Mouse (Mus musculus) forebrain, embryonic 10.5 days (tissue): Measurements from ENCODE around the gene Emilin2. TPM values are rescaled to one million over a fixed set of nuclear protein-coding genes. Genes with fewer than 3 reads are reported as not detected.

Source experiments
- DNase-seq: peaks from one replicate; pipeline ENCODE4 v3.0.0-alpha.2; 2017; ENCODE audit warnings: low spot score; ENCODE audit errors: extremely low spot score
- H3K27ac ChIP-seq: fragments of 300-500 bp; sonication (generic); 2 replicates; pipeline ENCODE4 v1.5.1; 2016; ENCODE audit warnings: mild to moderate bottlenecking
- H3K27me3 ChIP-seq: fragments of 300-500 bp; sonication (generic); 2 replicates; pipeline ENCODE4 v1.6.1; 2016; ENCODE audit warnings: mild to moderate bottlenecking; ENCODE audit not compliant: poor library complexity, severe bottlenecking
- H3K36me3 ChIP-seq: fragments of 300-500 bp; sonication (generic); replicated peaks from 2 replicates; pipeline ENCODE4 v1.6.1; 2016; ENCODE audit warnings: mild to moderate bottlenecking, moderate library complexity
- H3K4me1 ChIP-seq: fragments of 300-500 bp; sonication (generic); 2 replicates; pipeline ENCODE4 v1.6.1; 2016
- H3K4me3 ChIP-seq: fragments of 300-500 bp; sonication (generic); 2 replicates; pipeline ENCODE4 v1.5.1; 2016; ENCODE audit warnings: mild to moderate bottlenecking, moderate library complexity
- H3K9me3 ChIP-seq: fragments of 300-500 bp; sonication (generic); 2 replicates; pipeline ENCODE4 v1.6.1; 2016; ENCODE audit warnings: mild to moderate bottlenecking, moderate library complexity
- WGBS: fragments of 180-500 bp; shearing (Covaris S2); methylation state at CpG from one replicate; pipeline ENCODE4 v1.1.7; 2016; 5-methylcytosine and 5-hydroxymethylcytosine counted together
- polyA plus RNA-seq: library from polyadenylated mRNA; unstranded; fragments of >200 nt; fragmentation: Nextera tagmentation; extraction: Ambion mirVana; gene quantifications from 2 replicates; pipeline ENCODE4 v1.2.1, GENCODE M21; 2016

The Emilin2 gene
- polyA plus RNA-seq, 1 experiment from 2014 or later = 19.7 TPM

DNA sequence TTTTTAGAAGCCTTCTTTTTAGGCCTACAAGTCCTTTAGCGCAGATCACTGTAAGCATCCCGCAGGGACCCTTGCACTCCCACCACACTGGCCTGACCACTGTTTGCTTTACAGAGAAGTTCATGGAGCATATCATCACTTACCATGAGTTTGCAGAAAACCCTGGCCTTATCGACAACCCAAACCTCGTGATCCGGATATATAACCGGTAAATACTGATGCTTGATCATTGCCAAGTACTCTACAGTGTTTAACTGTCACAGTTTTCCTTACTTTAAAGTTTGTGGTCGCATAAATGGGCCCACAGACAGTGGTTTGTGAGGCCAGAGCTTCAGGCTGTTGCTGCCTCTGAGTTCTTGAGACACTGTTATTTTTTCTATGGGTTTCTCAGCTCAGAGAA is 73.3 kb downstream of the Emilin2 start:
- Histone ChIP-seq H3K4me3 (no peak overlapping the region), H3K36me3 (peaks cover 94% of the 10 kb centered on the region), H3K4me1 (no peaks in the 10 kb centered on the region), H3K9me3 (no peaks in the 10 kb centered on the region), H3K27me3 (no peaks in the 10 kb centered on the region), H3K27ac (no peak overlapping the region)
- WGBS = 94% methylated on average over 7 of the region's 7 CpGs
- DNase-seq = no peak

DNA sequence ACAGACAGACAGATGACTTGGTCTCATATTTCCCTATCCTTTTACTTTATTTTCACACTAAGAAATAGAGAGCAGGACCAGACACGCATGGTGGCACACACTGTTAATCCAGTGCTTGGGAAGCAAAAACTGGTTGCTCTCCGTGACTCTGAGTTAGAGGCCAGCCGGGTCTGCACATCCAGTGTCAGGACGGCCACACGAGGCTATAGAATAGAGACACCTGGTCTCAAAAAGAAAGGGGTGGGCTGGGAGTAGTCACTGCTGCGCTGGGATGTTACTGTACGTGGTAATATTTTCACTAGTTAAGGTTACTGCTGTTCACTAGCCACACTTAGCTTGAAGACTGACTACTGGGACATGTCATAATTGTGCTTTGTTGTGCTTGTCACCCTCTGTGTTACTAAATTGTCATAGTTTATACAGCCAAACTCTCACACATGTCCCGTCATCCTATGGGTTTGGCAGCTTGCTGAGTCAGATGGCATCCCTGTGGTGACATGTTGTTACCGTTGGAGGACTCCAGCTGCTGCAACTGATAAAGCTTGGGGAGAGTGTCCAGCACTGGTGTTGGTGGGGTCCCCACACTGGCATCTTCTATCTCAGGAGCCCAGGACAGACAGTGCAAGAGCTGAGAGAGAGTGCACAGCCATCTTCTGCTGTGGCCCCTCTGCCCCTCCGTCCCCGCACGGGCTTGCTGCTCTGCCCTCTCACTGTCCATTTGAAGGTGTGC is 76.4 kb downstream of the Emilin2 start:
- DNase-seq = no peak
- WGBS = 87% methylated on average over 12 of the region's 12 CpGs
- Histone ChIP-seq H3K4me1 (no peaks in the 10 kb centered on the region), H3K9me3 (no peaks in the 10 kb centered on the region), H3K36me3 (peaks cover 90% of the 10 kb centered on the region), H3K27me3 (no peaks in the 10 kb centered on the region), H3K4me3 (no peak overlapping the region), H3K27ac (0 out of 2 replicates have a peak overlapping the region, but pooled peaks have one; percentile 16)

DNA sequence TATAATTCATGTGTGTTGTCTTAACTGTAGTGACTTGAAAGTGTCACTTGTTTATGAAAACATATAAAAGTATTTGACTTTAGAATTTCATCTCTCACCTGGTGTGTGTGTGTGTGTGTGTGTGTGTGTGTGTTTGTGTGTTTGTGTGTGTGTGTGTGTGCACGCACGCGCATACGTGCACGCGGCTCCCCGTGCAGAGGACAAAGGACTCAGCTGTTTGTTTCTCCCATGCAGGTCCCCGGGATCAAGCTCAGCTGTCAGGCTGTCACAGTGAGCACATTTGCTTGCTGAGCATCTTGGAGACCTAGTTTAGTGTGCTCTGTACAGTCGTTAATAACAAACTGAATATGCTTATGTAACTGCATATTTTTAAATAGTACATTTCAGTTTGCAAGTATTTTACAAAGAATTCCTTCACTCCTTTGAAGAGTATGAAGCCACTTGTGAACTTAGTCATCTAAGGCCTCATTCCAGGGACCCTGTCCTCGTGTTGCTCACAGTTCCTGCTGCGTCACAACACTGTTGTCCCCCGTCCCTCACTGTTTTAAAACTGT is 77.7 kb downstream of the Emilin2 start:
- Histone ChIP-seq H3K9me3 (no peaks in the 10 kb centered on the region), H3K27ac (no peak overlapping the region), H3K27me3 (no peaks in the 10 kb centered on the region), H3K4me3 (no peak overlapping the region), H3K36me3 (peaks cover 93% of the 10 kb centered on the region), H3K4me1 (no peaks in the 10 kb centered on the region)
- 95% methylated on average over 12 of the region's 12 CpGs for WGBS
- no peak for DNase-seq

DNA sequence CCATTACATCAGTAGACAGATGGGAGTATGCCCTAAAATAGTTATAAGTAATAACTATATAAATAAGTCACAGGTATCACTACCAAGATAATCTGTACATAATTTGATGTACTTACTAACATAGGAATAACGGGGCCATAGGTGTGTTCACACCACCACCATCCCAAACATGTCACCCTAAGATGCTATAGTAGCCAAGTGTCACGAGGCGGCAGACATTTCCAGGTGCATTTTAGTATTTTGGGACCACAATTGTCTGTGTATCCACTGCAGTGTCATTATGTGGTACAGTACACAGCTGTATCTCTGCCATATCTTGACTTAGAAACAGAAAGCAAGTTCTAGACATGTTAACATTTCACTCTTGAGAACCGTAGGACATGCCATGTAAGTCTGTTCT is 78.6 kb downstream of the Emilin2 start:
- H3K9me3 ChIP-seq = no peaks in the 10 kb centered on the region
- WGBS = 95% methylated on average over 4 of the region's 4 CpGs
- no peak overlapping the region for H3K27ac ChIP-seq
- no peak for DNase-seq
- peaks cover 86% of the 10 kb centered on the region for H3K36me3 ChIP-seq
- H3K4me3 ChIP-seq = no peak overlapping the region
- no peaks in the 10 kb centered on the region for H3K27me3 ChIP-seq
- H3K4me1 ChIP-seq = no peaks in the 10 kb centered on the region

DNA sequence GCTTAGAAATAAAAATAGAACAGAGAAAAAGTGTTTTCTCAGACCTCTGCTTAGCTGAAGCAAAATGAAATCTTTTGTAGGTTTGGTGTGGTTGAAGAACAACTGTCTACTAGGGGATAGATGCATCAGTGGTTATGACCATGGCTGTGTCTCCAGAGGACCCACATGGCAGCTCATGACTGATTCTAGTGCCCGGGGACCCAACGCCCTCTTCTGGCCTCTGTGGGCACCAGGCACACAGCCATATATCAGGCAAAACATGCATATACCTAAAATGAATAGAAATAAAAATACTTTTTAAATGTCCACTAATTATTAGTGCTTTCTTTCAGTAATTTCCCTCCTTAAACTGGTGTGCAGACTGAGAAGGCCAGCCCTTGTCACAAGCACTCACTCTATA is 79.8 kb downstream of the Emilin2 start:
- Histone ChIP-seq H3K4me1 (no peaks in the 10 kb centered on the region), H3K9me3 (no peaks in the 10 kb centered on the region), H3K27me3 (no peaks in the 10 kb centered on the region), H3K27ac (no peak overlapping the region), H3K4me3 (no peak overlapping the region), H3K36me3 (peaks cover 82% of the 10 kb centered on the region)
- 91% methylated on average over 2 of the region's 2 CpGs for WGBS
- no peak for DNase-seq

DNA sequence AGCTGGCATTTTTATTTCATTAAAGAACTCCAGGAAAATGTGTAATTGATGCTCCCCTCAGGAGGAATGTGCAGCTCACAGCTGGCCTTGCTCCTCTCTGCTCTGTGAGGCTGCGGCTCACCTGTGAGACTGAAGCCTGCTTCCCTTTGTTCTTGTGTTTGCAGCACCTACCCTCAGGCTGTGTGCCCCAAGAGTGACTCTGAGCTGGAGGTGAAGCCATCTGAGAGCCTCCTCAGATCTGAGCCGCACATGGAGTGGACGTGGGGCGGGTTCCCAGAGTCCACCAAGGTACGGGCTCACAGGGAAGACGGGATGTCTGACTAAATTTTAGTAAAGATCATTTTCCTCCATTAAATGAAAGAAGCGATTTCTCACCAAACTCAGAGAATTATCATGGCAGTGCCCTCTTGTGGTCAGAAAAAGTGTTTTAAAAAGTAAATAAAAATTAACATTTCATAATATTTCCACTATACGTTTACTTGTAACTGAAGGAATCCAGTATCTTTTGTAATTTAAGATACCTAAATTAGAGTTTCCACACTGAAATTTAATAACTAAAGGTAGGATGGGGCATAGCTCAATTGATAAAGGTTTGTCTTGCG is 81.6 kb downstream of the Emilin2 start:
- H3K36me3 ChIP-seq = peaks cover 69% of the 10 kb centered on the region
- no peak overlapping the region for H3K4me3 ChIP-seq
- no peaks in the 10 kb centered on the region for H3K27me3 ChIP-seq
- WGBS = 77% methylated on average over 9 of the region's 9 CpGs
- no peak overlapping the region for H3K27ac ChIP-seq
- no peaks in the 10 kb centered on the region for H3K9me3 ChIP-seq
- H3K4me1 ChIP-seq = no peaks in the 10 kb centered on the region
- DNase-seq = no peak

DNA sequence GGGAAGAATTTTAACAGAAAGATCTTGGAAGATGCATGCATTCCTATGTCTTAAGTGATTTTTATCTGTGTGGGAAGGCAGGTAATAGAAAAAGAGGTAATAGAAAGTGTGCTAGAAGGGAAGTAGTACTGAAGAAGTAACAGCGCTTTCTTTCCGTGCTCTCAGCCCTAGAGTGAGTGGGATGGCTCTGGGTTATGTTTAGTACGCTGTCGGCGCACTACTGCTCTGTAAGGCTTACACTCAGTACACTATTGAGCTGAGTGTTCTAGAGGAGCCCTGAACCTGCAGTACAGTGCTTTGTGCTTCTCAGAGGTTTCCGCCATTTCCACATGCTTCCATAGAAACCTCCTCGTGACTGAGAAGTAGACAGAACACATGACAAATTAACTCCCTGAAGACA is 83.1 kb downstream of the Emilin2 start:
- H3K9me3 ChIP-seq = no peaks in the 10 kb centered on the region
- DNase-seq = no peak
- 94% methylated on average over 7 of the region's 7 CpGs for WGBS
- no peaks in the 10 kb centered on the region for H3K27me3 ChIP-seq
- no peaks in the 10 kb centered on the region for H3K4me1 ChIP-seq
- no peak overlapping the region for H3K4me3 ChIP-seq
- peaks cover 67% of the 10 kb centered on the region for H3K36me3 ChIP-seq
- H3K27ac ChIP-seq = no peak overlapping the region

DNA sequence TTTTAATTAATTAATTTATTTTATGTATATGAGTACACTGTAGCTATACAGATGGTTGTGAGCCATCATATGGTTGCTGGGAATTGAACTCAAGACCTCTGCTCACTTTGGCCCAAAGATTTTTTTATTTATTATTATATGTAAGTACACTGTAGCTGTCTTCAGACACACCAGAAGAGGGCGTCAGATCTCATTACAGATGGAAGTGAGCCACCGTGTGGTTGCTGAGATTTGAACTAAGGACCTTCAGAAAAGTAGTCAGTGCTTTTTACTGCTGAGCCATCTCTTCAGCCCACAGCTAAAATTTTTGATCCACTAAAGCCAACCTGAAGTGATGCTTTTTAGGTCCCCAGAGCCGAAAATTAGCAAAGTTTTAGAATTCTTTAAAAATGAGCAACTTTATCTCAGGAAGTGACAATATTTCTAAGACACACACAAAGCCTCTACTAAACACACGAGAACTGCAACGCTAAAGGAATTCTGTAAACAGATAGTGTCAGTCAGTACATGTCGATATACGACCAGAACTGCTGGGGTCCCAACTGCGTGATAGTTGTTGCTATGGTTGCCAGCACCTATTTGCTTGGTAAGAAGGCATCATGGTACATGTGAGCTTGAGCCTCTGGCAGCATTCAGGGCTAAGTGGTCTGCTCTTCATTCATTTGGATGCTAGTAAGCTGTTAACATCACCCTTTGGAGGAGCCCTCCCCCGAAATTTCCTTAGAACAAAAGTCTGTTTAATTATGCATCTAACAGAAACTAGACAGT is 84.5 kb downstream of the Emilin2 start:
- Histone ChIP-seq H3K4me3 (no peak overlapping the region), H3K27ac (no peak overlapping the region), H3K4me1 (no peaks in the 10 kb centered on the region), H3K9me3 (no peaks in the 10 kb centered on the region), H3K36me3 (peaks cover 57% of the 10 kb centered on the region), H3K27me3 (no peaks in the 10 kb centered on the region)
- no peak for DNase-seq
- 91% methylated on average over 9 of the region's 9 CpGs for WGBS

DNA sequence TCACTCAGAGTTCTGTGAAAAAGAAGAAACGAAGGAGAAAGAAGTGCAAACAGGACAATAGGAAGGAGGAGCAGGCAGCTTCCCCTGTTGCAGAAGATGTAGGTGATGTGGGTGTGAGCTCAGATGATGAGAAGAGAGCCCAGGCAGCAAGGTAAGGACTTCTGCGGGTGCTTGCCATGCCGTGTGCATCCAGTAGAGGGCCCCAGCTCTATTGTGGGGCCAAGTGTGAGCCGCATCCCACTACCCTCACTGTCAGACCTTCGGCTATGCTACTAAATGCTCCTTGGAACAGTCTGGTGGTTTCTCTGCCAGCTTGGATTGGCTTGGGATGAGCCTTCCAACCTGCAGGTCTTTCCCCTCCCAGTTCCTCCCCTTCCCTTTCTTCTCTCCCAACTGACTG is 86.7 kb downstream of the Emilin2 start:
- WGBS = 31% methylated on average over 5 of the region's 5 CpGs
- H3K36me3 ChIP-seq = peaks cover 51% of the 10 kb centered on the region
- H3K27ac ChIP-seq = no peak overlapping the region
- H3K27me3 ChIP-seq = no peaks in the 10 kb centered on the region
- H3K4me3 ChIP-seq = no peak overlapping the region
- no peaks in the 10 kb centered on the region for H3K9me3 ChIP-seq
- H3K4me1 ChIP-seq = no peaks in the 10 kb centered on the region
- no peak for DNase-seq

DNA sequence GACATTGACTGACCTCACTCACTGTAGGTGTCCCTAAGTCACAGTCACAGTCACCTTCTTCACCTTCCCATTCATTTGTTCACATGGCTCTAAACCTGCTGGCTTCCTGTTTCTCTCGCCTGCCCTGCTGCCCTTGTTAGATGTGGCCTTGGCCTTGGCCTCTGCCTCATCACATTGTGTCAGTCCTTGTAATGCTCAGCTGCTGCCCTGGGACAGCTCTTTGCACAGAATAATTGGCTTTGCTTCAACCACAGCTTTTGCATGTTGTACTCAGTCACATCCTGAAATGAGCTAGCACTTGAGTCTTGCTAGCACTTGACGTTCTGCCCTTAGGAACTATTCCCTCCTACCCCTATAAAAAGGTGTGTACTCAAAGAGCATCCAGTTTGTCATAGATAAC is 87.3 kb downstream of the Emilin2 start:
- no peak for DNase-seq
- Histone ChIP-seq H3K4me1 (no peaks in the 10 kb centered on the region), H3K9me3 (no peaks in the 10 kb centered on the region), H3K27me3 (no peaks in the 10 kb centered on the region), H3K4me3 (no peak overlapping the region), H3K36me3 (peaks cover 45% of the 10 kb centered on the region), H3K27ac (no peak overlapping the region)
- WGBS = 77% methylated on average over 2 of the region's 2 CpGs

DNA sequence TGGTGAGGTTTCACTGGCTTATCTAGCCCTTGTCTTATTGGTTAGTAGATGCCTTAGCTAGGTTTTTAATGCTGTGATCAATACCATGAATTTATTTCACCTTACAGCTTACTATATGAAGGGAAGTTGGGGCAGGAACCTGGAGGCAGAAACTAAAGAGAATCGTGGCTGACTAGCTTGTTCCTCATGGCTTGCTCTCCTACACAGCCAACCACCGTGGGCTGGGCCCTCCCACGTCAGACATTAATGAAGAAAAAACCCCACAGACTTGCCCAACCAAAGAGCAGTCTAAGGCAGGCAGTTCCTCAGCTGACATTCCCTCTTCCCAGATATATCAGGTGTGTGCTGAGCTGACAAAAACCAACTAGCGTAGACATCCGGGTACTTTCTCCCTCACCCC is 88.1 kb downstream of the Emilin2 start:
- no peak for DNase-seq
- no peak overlapping the region for H3K4me3 ChIP-seq
- WGBS = 90% methylated on average over 5 of the region's 5 CpGs
- peaks cover 46% of the 10 kb centered on the region for H3K36me3 ChIP-seq
- no peak overlapping the region for H3K27ac ChIP-seq
- no peaks in the 10 kb centered on the region for H3K9me3 ChIP-seq
- H3K27me3 ChIP-seq = no peaks in the 10 kb centered on the region
- no peaks in the 10 kb centered on the region for H3K4me1 ChIP-seq

DNA sequence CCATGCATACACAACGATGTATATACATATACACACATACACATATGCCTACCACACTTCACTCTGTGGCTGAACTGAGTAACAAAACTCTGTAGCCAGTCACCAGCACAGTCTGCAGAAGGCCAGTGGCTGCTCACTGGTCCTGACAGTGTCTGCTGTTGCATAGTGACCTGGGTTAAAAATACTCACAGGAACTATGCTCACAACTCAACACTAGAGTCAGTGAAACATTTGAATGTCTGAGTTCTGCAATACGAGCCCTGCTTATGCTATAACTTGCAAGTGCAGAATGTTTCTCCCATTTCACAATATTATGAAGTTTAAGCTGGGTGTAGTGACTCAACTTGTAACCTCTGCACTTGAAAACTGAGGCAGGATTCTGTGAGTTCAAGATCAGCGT is 90.4 kb downstream of the Emilin2 start:
- no peak for DNase-seq
- H3K27me3 ChIP-seq = no peaks in the 10 kb centered on the region
- H3K9me3 ChIP-seq = peaks cover 7% of the 10 kb centered on the region; the same call in 1 of the 2 replicates
- no peak overlapping the region for H3K27ac ChIP-seq
- peaks cover 59% of the 10 kb centered on the region for H3K36me3 ChIP-seq
- no peaks in the 10 kb centered on the region for H3K4me1 ChIP-seq
- WGBS = 91% methylated on average over 3 of the region's 3 CpGs
- H3K4me3 ChIP-seq = no peak overlapping the region
